Mouse (Mus musculus) MEL (cell line): ENCODE measurements around the gene Kcnmb1. TPM values are rescaled to one million over a fixed set of nuclear protein-coding genes. Genes with fewer than 3 reads are reported as not detected.

Experiments used
- DNase-seq: peaks from one replicate; pipeline ENCODE4 v3.0.0; 2011; ENCODE audit warnings: low read depth, low spot score
- H3K27ac ChIP-seq: 2 replicates; pipeline ENCODE4 v1.5.1; 2012; ENCODE audit warnings: low read depth, mild to moderate bottlenecking, control low read depth, low read length, moderate library complexity; ENCODE audit not compliant: control insufficient read depth
- H3K27me3 ChIP-seq, 2 experiments: fragments of 150-350 bp in 1 of 2; sonication (generic) in 1 of 2; 2 replicates each; pipeline ENCODE4 v1.6.1; 2012; ENCODE audit warnings: low read length in 2 of 2, mild to moderate bottlenecking in 2 of 2, improper control_type of control experiment in 1 of 2, moderate library complexity in 1 of 2; ENCODE audit not compliant: insufficient read depth in 2 of 2, control insufficient read depth in 1 of 2
- H3K36me3 ChIP-seq, 2 experiments: 2 replicates each; pipeline ENCODE4 v1.6.1; 2012 to 2014; ENCODE audit warnings: low read length in 2 of 2, improper control_type of control experiment in 1 of 2, inconsistent platforms in 1 of 2, mild to moderate bottlenecking in 1 of 2; ENCODE audit not compliant: insufficient read depth in 2 of 2, control insufficient read depth in 1 of 2
- H3K4me1 ChIP-seq, 2 experiments: fragments of 150-350 bp in 1 of 2; sonication (generic) in 1 of 2; 2 replicates each; pipeline ENCODE4 v1.6.1; 2012; ENCODE audit warnings: low read length in 2 of 2, improper control_type of control experiment in 1 of 2, mild to moderate bottlenecking in 1 of 2; ENCODE audit not compliant: insufficient read depth in 2 of 2, control insufficient read depth in 1 of 2
- H3K4me3 ChIP-seq, 2 experiments: fragments of 150-350 bp in 1 of 2; sonication (generic) in 1 of 2; 2 replicates each; pipeline ENCODE4 v1.5.1; 2012; ENCODE audit warnings: low read depth in 2 of 2, low read length in 2 of 2, mild to moderate bottlenecking in 2 of 2, moderate library complexity in 2 of 2, control low read depth in 1 of 2, improper control_type of control experiment in 1 of 2; ENCODE audit not compliant: control insufficient read depth in 1 of 2, insufficient read depth in 1 of 2
- H3K79me2 ChIP-seq: 2 replicates; pipeline ENCODE4 v1.6.1; 2012; ENCODE audit warnings: mild to moderate bottlenecking, low read length, moderate library complexity; ENCODE audit not compliant: control insufficient read depth, poor library complexity, insufficient read depth
- H3K9ac ChIP-seq: 2 replicates; pipeline ENCODE4 v1.6.1; 2012; ENCODE audit warnings: low read depth, mild to moderate bottlenecking, control low read depth, low read length, moderate library complexity; ENCODE audit not compliant: control insufficient read depth, poor library complexity, severe bottlenecking
- H3K9me3 ChIP-seq: fragments of 150-350 bp; sonication (generic); replicated peaks from 2 replicates; pipeline ENCODE4 v1.6.1; 2012; ENCODE audit warnings: mild to moderate bottlenecking, low read length, improper control_type of control experiment, moderate library complexity; ENCODE audit not compliant: insufficient read depth
- CHD2 ChIP-seq: IDR thresholded peaks from 2 replicates; pipeline ENCODE4 v1.6.1; 2011; ENCODE audit warnings: low read length, improper control_type of control experiment
- CTCF ChIP-seq, 3 experiments: IDR thresholded peaks in 2 of 3; conservative IDR thresholded peaks in 1 of 3; 2 replicates each; pipeline ENCODE4 v1.5.1; 2011 to 2012; ENCODE audit warnings: low read length in 3 of 3, low read depth in 2 of 3, mild to moderate bottlenecking in 2 of 3, improper control_type of control experiment in 1 of 3, inconsistent platforms in 1 of 3, mixed read lengths in 1 of 3, moderate library complexity in 1 of 3; ENCODE audit not compliant: control insufficient read depth in 1 of 3, insufficient read depth in 1 of 3, poor library complexity in 1 of 3, severe bottlenecking in 1 of 3
- E2F4 ChIP-seq: IDR thresholded peaks from 2 replicates; pipeline ENCODE4 v1.6.1; 2011; ENCODE audit warnings: low read depth, low read length, improper control_type of control experiment, borderline replicate concordance
- ELF1 ChIP-seq: IDR thresholded peaks from 2 replicates; pipeline ENCODE4 v1.6.1; 2014; ENCODE audit warnings: low read depth, mild to moderate bottlenecking, inconsistent platforms, low read length, improper control_type of control experiment, moderate library complexity
- GATA1 ChIP-seq: IDR thresholded peaks from 2 replicates; pipeline ENCODE4 v1.6.1; 2011; ENCODE audit warnings: low read depth, low read length, improper control_type of control experiment
- HCFC1 ChIP-seq: IDR thresholded peaks from 2 replicates; pipeline ENCODE4 v1.6.1; 2012; ENCODE audit warnings: low read depth, mild to moderate bottlenecking, inconsistent platforms, low read length, improper control_type of control experiment, moderate library complexity
- JUND ChIP-seq: IDR thresholded peaks from 2 replicates; pipeline ENCODE4 v1.6.1; 2011; ENCODE audit warnings: low read depth, mild to moderate bottlenecking, improper control_type of control experiment, low read length
- MAX ChIP-seq: IDR thresholded peaks from 2 replicates; pipeline ENCODE4 v1.6.1; 2011; ENCODE audit warnings: low read length, improper control_type of control experiment
- MAZ ChIP-seq: IDR thresholded peaks from 2 replicates; pipeline ENCODE4 v1.6.1; 2012; ENCODE audit warnings: low read depth, mild to moderate bottlenecking, inconsistent platforms, low read length, improper control_type of control experiment
- MEF2A ChIP-seq: IDR thresholded peaks from 2 replicates; pipeline ENCODE4 v1.6.1; 2014; ENCODE audit warnings: low read depth, mild to moderate bottlenecking, inconsistent platforms, low read length, improper control_type of control experiment; ENCODE audit not compliant: poor library complexity, insufficient replicate concordance, severe bottlenecking; ENCODE audit errors: extremely low read depth
- MXI1 ChIP-seq: IDR thresholded peaks from 2 replicates; pipeline ENCODE4 v1.6.1; 2011; ENCODE audit warnings: mild to moderate bottlenecking, low read depth, low read length, improper control_type of control experiment
- NRF1 ChIP-seq: IDR thresholded peaks from 2 replicates; pipeline ENCODE4 v1.6.1; 2014; ENCODE audit warnings: low read depth, mild to moderate bottlenecking, inconsistent platforms, low read length, improper control_type of control experiment, moderate library complexity; ENCODE audit not compliant: poor library complexity, insufficient read depth, severe bottlenecking
- POLR2AphosphoS2 ChIP-seq: IDR thresholded peaks from 2 replicates; pipeline ENCODE4 v1.6.1; 2011; ENCODE audit warnings: low read length, improper control_type of control experiment
- POLR2AphosphoS5 ChIP-seq: IDR thresholded peaks from 2 replicates; pipeline ENCODE4 v1.6.1; 2012; ENCODE audit warnings: low read depth, borderline replicate concordance, mild to moderate bottlenecking, inconsistent platforms, low read length, moderate library complexity, mixed read lengths
- RAD21 ChIP-seq: IDR thresholded peaks from 2 replicates; pipeline ENCODE4 v1.6.1; 2011; ENCODE audit warnings: mild to moderate bottlenecking, low read depth, low read length, improper control_type of control experiment
- RCOR1 ChIP-seq: IDR thresholded peaks from 2 replicates; pipeline ENCODE4 v1.6.1; 2012; ENCODE audit warnings: low read depth, mild to moderate bottlenecking, inconsistent platforms, low read length, improper control_type of control experiment
- SMC3 ChIP-seq: IDR thresholded peaks from 2 replicates; pipeline ENCODE4 v1.6.1; 2011; ENCODE audit warnings: low read depth, low read length, improper control_type of control experiment
- TAL1 ChIP-seq: IDR thresholded peaks from 2 replicates; pipeline ENCODE4 v1.6.1; 2012; ENCODE audit warnings: mild to moderate bottlenecking, inconsistent platforms, low read length, moderate library complexity, mixed read lengths
- UBTF ChIP-seq: IDR thresholded peaks from 2 replicates; pipeline ENCODE4 v1.6.1; 2012; ENCODE audit warnings: low read depth, mild to moderate bottlenecking, inconsistent platforms, low read length, improper control_type of control experiment, moderate library complexity, borderline replicate concordance; ENCODE audit not compliant: insufficient read depth
- USF1 ChIP-seq: IDR thresholded peaks from 2 replicates; pipeline ENCODE4 v1.6.1; 2014; ENCODE audit warnings: low read depth, mild to moderate bottlenecking, inconsistent platforms, low read length, improper control_type of control experiment, moderate library complexity
- USF2 ChIP-seq, 2 experiments: IDR thresholded peaks; 2 replicates each; pipeline ENCODE4 v1.6.1; 2011 to 2012; ENCODE audit warnings: improper control_type of control experiment in 2 of 2, low read length in 2 of 2, borderline replicate concordance in 1 of 2, inconsistent platforms in 1 of 2, low read depth in 1 of 2, mild to moderate bottlenecking in 1 of 2; ENCODE audit not compliant: insufficient read depth in 1 of 2
- ZC3H11A ChIP-seq: IDR thresholded peaks from 2 replicates; pipeline ENCODE4 v1.6.1; 2012; ENCODE audit warnings: low read depth, mild to moderate bottlenecking, inconsistent platforms, low read length, improper control_type of control experiment
- ZMIZ1 ChIP-seq: IDR thresholded peaks from 2 replicates; pipeline ENCODE4 v1.6.1; 2012; ENCODE audit warnings: low read depth, mild to moderate bottlenecking, inconsistent platforms, low read length, improper control_type of control experiment, moderate library complexity
- polyA plus RNA-seq, 2 experiments: library from polyadenylated mRNA; stranded (reverse) in 1 of 2; unstranded in 1 of 2; fragments of >175 nt in 1 of 2; fragments of >200 nt in 1 of 2; gene quantifications; 2 replicates each; pipeline versions ENCODE4 v1.2.1 to v1.2.4; 2012; ENCODE audit warnings: low replicate concordance in 2 of 2, low read depth in 1 of 2; ENCODE audit not compliant: insufficient read length in 2 of 2, insufficient read depth in 1 of 2, missing spikeins in 1 of 2
- total RNA-seq: library from RNA; depleted of rRNA; stranded (reverse); fragments of 300-350 nt; gene quantifications from 2 replicates; pipeline ENCODE4 v1.2.3, GENCODE M21; 2012

Kcnmb1 gene
- total and polyA plus RNA-seq, 3 experiments: 0.15 to 0.85 TPM; not detected in 1

GRCm38 (mm10) chr11:33932386-33933111, 30.3 kb upstream of the Kcnmb1 start:
- H3K27ac ChIP-seq: no peak overlapping the region

GRCm38 (mm10) chr11:33934286-33934685, 28.5 kb upstream of the Kcnmb1 start:
- Histone ChIP-seq H3K27me3 (no peaks in the 10 kb centered on the region), H3K36me3 (peaks cover 0 to 39% of the 10 kb centered on the region in 2 experiments; a peak in 2 of 4 replicates), H3K4me3 (no peak overlapping the region)
- TF ChIP-seq POLR2AphosphoS5 (no peak), ZC3H11A (peak; percentile 61), CTCF (IDR thresholded peaks at IDR 0.05 in 2 of 3, conservative IDR thresholded peaks at IDR 0.05 in 1 of 3; ENCODE audit: control insufficient read depth in 1 of 3, insufficient read depth in 1 of 3, low read depth in 2 of 3, low read length in 3 of 3, poor library complexity in 1 of 3, severe bottlenecking in 1 of 3) (peak; percentile 92 to 99 (median 94)), SMC3 (peak; percentile 82), GATA1 (0 out of 2 replicates have a peak, but pooled peaks have one; percentile 9), RAD21 (peak; percentile 79), MAZ (0 out of 2 replicates have a peak, but pooled peaks have one; percentile 40), NRF1 (no peak)
- TF ChIP-seq, all 39 proteins: peak for 6
- no peak overlapping the region for H3K27ac ChIP-seq
- no peaks in the 10 kb centered on the region; the same call in 1 of the 2 replicates for H3K79me2 ChIP-seq
- peaks cover 22 to 48% of the 10 kb centered on the region in 2 experiments for H3K4me1 ChIP-seq
- peak overlapping the region; percentile 26; the same call in 1 of the 2 replicates for H3K9ac ChIP-seq
- H3K9me3 ChIP-seq: no peaks in the 10 kb centered on the region
- DNase-seq: peak; percentile 80

More at GRCm38 (mm10) chr11:33932386-33933111, 30.3 kb upstream of the Kcnmb1 start:
- TF ChIP-seq MXI1 (0 out of 2 replicates have a peak, but pooled peaks have one; percentile 4), POLR2AphosphoS2 (no peak), USF1 (0 out of 2 replicates have a peak, but pooled peaks have one; percentile 8), ELF1 (no peak)
- TF ChIP-seq, all 39 proteins: peak for 2
- no peaks in the 10 kb centered on the region for H3K27me3 ChIP-seq
- H3K4me3 ChIP-seq: no peak overlapping the region
- no peaks in the 10 kb centered on the region for H3K9me3 ChIP-seq
- no peaks in the 10 kb centered on the region for H3K79me2 ChIP-seq
- peaks cover 0 to 27% of the 10 kb centered on the region in 2 experiments; a peak in 2 of 4 replicates for H3K36me3 ChIP-seq
- H3K9ac ChIP-seq: no peak overlapping the region
- peaks cover 16 to 36% of the 10 kb centered on the region in 2 experiments for H3K4me1 ChIP-seq
- no peak for DNase-seq

- peak overlapping the region; percentile 70 for H3K9ac ChIP-seq
- H3K27me3 ChIP-seq: no peaks in the 10 kb centered on the region
- no peak overlapping the region; a peak in 1 of 4 replicates for H3K4me3 ChIP-seq
- H3K4me1 ChIP-seq: peaks cover 21 to 59% of the 10 kb centered on the region in 2 experiments
- H3K27ac ChIP-seq: peak overlapping the region; percentile 91
- DNase-seq: peak; percentile 56
- H3K36me3 ChIP-seq: peaks cover 0 to 47% of the 10 kb centered on the region in 2 experiments; a peak in 2 of 4 replicates
- H3K79me2 ChIP-seq: no peaks in the 10 kb centered on the region; the same call in 1 of the 2 replicates
- H3K9me3 ChIP-seq: no peaks in the 10 kb centered on the region
- no peak for TF ChIP-seq HCFC1
- TF ChIP-seq ZMIZ1: no peak
- TF ChIP-seq TAL1: no peak
- TF ChIP-seq E2F4: no peak
- TF ChIP-seq MEF2A: no peak
- TF ChIP-seq JUND: no peak
- TF ChIP-seq USF2 (IDR thresholded peaks at IDR 0.05; ENCODE audit: borderline replicate concordance in 1 of 2, insufficient read depth in 1 of 2, low read depth in 1 of 2, low read length in 2 of 2): no peak
- TF ChIP-seq RCOR1: 0 out of 2 replicates have a peak, but pooled peaks have one; percentile 11
- no peak for TF ChIP-seq CHD2
- TF ChIP-seq MAX: no peak; the same call in 1 of the 2 replicates
- TF ChIP-seq UBTF: no peak
Measured at GRCm38 (mm10) chr11:33937641-33938040, 25.2 kb upstream of the Kcnmb1 start.
